Mouse (Mus musculus) erythroblast, embryonic 14.5 days (primary cell): Measurements from ENCODE around the gene Ep400.

Experiments used
- GATA1 ChIP-seq: IDR thresholded peaks from 2 replicates; pipeline ENCODE4 v1.6.1; 2012; ENCODE audit warnings: low read length, inconsistent platforms, mixed read lengths
- TAL1 ChIP-seq: IDR thresholded peaks from 3 replicates; pipeline ENCODE4 v1.6.1; 2012; ENCODE audit warnings: low read length, inconsistent platforms, mixed read lengths

GRCm38 (mm10) chr5:110808061-110808631 lies 37.6 kb upstream of the Ep400 start:
- TF ChIP-seq GATA1, result no peak
- no peak for TF ChIP-seq TAL1
